Mouse (Mus musculus) kidney, adult 18-20 months (tissue): Measurements from ENCODE around the gene Aire.

Source experiments
- DNase-seq: peaks from one replicate; pipeline ENCODE4 v3.0.0; 2021

Gene Aire

DNA sequence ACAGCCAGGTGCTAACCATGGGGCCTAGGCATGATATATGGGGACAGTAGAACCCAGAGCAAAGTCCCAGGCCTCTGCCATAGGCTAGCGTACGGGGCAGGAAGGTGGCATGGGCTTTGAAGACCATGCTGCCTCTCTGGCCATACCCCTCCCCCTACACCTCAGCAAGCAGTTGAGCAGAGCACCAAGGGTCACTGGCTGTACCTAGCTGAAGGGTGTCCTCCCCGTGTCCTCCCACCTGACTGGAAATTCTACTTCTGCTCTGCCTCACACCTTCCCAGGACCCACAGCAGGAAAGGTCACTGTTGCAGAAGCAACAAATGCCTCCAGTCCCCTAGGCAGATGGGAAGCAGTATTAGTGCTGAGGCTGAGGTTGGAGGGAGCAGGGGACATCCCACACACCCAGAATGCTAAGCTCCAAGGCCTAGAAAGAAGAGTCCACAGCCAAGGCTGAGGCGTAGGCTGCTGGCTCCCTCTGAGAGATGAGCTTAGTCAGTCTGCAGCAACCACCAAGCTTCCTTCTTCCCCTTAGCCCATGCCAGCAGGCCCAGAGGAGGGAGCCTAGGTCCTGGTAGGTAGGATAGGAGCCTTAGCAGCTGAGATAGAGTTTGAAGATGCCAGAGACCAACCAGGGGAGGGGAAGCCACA lies 37.5 kb downstream of the Aire start:
- no peak for DNase-seq

- DNase-seq: no peak
Observed at GRCm38 (mm10) chr10:78004479-78005100, 38.8 kb downstream of the Aire start.

DNA sequence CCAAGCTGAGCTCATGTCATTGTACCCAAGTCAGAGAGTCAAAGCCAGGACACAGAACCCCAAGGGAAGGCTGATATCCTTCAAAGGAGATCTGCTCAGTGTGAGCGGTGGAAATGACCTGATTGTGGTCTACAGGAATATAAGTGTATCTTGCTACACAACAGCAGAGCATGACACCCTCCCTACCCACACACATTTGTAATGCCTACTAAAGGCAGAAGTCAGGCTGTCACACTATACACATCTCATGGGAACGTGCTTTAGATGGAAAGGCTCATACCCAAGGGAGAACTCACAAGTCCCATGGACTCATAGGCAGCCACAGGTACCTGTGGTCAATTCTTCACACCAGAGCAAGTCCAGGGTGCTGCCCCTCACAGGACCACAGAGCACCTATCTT lies 41.1 kb downstream of the Aire start:
- DNase-seq: no peak

- no peak for DNase-seq
Observed at GRCm38 (mm10) chr10:78001796-78002195, 41.6 kb downstream of the Aire start.

DNA sequence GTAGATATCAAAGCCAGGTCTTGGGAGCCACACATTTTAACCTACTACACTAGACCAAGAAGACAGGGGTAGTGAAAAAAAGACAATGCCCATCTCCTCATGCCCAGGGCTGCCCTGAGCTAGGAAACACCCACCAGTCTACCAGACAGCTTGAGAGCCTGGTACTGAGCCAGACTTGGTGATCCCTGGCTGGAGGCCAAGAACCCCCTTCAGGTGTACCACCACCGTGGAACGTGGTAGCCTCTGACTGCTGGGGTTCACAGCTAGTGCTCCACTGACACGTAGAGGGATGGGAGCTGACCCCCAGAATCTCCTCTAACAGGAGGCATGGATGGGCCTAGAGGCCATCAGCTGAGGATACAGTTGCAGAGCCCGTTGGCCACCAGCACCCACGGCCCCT lies 43.2 kb downstream of the Aire start:
- no peak for DNase-seq

GRCm38 (mm10) chr10:77995639-77996038 lies 47.8 kb downstream of the Aire start:
- DNase-seq: no peak

DNA sequence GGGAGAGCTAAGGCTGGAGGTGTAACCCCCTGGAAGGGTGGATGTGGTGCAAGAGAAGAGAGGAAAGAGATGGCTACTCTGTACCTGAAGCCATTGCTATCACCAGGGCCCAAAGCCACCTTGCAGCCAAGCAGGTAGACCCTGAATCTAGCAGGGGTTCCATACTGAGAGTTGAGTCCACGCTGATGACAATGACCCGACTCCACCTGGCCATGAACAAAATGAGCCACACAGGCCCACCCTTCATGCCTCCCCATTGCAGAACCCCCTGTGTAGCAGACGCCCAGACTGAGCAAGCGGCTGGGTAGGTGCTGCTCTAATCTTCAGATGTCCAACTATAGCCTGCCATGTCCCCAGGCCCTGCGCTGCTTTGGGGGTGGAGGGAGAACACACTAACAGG lies 57.6 kb downstream of the Aire start:
- DNase-seq: no peak

- peak; percentile 70 for DNase-seq
Observed at GRCm38 (mm10) chr10:77984660-77985059, 58.8 kb downstream of the Aire start.
